Mouse (Mus musculus): ENCODE data around the gene Cldn14.
A peak's percentile ranks its signal among the peaks of the same experiment; 100 is the strongest.
"Not testable (repeated sequence)": the region's sequence is repeated elsewhere in the genome, so short reads cannot be mapped to it uniquely, and the experiment has no call there.

The Cldn14 gene

GRCm38 (mm10) chr16:94008737-94009136 is at the start of gene Cldn14:
TSS of gene Cldn14 (minus strand) at chr16:94008837.
- no peak for DNase-seq (ENCODE audit: low read depth)

GRCm38 (mm10) chr16:94055576-94055975 is 46.9 kb upstream of the Cldn14 start:
- DNase-seq (ENCODE audit: low read depth) = no peak

GRCm38 (mm10) chr16:94055176-94055575 is 46.5 kb upstream of the Cldn14 start:
- no peak for DNase-seq (ENCODE audit: low read depth)

DNA sequence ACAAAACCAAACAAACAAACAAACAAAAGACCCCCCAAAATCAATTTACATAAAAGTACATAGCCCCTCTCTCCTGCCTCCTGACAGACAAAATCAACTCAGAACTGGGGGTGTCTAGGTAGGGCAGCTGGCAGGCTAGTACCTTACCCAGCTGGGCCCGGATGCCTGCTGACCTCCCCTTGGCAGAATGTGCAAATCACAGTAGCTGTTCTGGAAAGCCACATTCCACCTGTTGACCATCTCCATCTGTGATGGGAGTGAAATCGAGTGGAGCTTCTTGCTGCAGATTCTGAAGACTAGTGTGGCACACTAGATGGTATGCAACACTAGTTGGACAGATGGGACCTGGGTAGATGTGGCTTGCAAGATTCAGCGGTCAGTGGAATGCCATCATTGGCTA is 41.7 kb upstream of the Cldn14 start:
- DNase-seq (ENCODE audit: low read depth) = no peak

DNA sequence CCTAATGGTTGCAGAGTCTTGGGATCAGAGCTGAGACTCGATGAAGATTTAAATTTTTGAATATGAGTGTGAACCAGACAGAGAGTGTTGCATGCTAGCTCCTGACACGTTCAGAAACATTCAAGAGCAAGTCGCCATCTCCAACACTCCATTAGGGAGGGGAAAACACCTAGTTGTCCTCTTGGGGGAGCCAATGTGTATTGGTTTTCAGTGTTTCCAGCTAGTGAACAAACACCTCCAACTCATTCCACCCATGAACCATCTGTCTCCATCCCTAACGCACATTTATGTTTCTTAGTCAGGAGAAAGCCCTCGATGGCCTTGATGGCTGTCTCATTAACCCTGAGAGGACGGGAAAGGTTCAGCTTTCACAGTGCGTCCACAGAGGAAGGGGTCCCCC is 36.4 kb upstream of the Cldn14 start:
- peak; percentile 56 for DNase-seq (ENCODE audit: low read depth)

DNA sequence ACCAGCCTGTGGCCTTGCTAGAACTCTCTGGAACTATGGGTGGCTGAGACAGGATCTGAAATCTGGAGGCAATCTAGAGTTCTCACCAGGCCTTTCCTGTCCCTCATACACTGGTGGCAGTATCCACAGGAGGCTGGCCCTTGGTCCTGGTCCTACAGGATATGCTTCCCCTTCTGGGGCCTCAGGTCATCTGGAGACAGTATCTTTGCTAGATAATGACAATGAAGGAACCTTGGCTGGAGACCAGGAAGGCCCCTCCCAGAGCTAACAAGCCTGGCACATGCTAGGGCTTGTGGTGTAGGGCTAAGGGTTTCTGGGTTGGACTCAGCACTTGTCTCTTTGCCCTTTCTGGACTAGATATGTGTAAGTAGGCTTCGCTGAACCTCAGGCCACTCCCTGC is 35.2 kb upstream of the Cldn14 start:
- DNase-seq (ENCODE audit: low read depth) = no peak

- DNase-seq (ENCODE audit: low read depth) = peak; percentile 43
Observed at GRCm38 (mm10) chr16:94041065-94041712, 32.6 kb upstream of the Cldn14 start.

- DNase-seq (ENCODE audit: low read depth) = no peak
Observed at GRCm38 (mm10) chr16:94040485-94040884, 31.8 kb upstream of the Cldn14 start.

GRCm38 (mm10) chr16:94038986-94039341 is 30.3 kb upstream of the Cldn14 start:
- no peak for DNase-seq (ENCODE audit: low read depth)

- DNase-seq (ENCODE audit: low read depth) = peak; percentile 53
Observed at GRCm38 (mm10) chr16:94038272-94038985, 29.8 kb upstream of the Cldn14 start.

DNA sequence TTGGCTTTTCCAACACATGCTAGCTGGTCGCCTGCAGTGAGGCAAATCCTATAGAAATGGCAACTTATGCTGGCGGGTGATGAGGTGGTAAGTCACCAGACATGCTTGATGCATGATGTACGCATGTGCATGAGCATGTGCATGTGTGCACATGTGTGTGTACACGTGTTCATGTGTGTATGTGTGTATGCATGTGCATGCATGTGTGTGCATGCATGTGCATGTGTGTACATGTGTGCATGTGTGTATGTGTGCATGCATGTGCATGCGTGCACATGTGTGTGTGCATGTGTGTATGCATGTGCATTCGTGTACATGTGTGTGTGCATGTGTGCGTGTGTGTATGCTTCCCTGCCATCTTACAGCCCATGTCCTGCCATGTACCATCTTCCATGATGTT is 28.6 kb upstream of the Cldn14 start:
- DNase-seq (ENCODE audit: low read depth) = no peak

- DNase-seq (ENCODE audit: low read depth) = no peak
Observed at GRCm38 (mm10) chr16:94034152-94034551, 25.5 kb upstream of the Cldn14 start.

DNA sequence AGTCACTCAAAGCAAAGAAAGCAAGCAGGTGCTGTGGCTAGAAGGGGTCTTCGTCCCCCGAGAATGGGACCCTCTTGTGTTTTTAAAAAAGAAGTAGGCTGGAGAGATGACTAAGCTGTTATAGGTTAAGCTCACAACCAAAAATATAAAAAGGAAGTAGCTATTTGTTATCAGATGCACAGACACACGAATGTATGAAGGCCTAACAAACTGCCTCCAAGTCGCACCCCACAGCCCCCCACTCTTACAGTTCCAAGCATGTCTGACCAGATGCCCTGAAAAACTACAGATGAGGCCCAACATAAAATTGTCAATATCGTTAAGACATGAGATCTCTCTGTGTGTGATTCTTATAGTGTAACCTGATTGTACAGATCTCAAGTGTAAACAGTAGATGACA is 23.6 kb upstream of the Cldn14 start:
- DNase-seq (ENCODE audit: low read depth) = peak; percentile 16

DNA sequence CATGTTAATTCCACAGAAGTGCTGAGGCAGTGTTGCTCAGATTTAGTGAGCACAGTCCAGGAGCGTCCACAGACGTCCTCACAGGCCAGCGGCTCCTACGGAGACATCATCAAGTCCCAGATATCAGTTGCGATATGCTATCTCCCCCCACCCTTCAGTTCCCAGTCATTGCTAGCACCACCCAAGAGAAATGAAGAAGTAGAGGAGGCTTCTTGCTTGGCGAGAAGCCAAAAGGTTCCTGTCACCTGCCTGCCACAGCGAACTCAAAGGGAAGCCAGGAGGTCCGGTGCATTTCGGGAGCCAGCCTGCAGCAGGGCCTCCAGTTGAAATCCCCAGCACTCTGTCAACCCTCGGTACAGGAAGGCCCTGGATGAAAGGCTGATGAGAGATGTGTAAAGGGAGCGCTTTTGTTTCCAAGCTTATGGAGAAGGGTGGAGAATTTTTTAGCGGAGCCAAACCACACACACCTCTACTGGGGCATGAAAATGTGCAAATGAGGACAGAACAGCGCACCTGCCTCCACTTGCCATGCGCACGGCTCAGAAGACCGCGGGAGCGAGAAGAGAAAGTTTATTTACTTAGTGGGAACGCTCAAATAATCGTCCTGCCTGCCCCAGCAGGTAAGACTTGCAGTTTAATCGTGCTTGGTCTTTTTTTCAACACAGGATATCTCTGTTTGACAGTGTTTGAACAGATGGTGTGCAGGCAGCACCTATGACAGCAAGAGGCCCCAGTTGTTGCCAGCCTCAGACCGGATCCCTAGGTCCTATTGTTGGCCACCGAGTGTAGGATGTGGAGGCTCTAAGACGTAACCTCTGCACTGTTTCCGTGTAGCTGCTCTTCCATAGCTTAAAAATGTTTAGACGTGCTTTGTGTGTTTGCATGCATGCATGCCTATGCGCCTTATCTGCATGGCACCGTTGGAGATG is 15.0 kb upstream of the Cldn14 start:
- no peak for DNase-seq (ENCODE audit: low read depth)

DNA sequence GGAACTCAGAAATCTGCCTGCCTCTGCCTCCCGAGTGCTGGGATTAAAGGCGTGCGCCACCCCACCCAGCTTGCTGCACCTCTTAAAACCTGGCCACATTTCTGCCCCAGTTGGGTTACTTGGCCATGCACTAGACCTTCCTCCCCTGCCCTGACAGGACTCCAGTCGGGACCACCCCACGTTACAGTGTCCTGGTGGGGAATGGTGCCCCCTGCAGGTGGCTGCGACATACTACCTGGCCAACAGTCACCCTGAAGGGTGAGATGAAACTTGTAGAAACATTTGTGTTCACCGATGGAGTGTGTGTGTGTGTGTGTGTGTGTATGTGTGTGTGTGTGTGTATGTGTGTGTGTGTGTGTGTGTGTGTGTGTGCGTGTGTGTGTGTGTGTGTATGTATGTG is 11.1 kb upstream of the Cldn14 start:
- DNase-seq (ENCODE audit: low read depth) = not testable (repeated sequence)

GRCm38 (mm10) chr16:94017953-94018352 is 9.3 kb upstream of the Cldn14 start:
- peak; percentile 34 for DNase-seq (ENCODE audit: low read depth)

DNA sequence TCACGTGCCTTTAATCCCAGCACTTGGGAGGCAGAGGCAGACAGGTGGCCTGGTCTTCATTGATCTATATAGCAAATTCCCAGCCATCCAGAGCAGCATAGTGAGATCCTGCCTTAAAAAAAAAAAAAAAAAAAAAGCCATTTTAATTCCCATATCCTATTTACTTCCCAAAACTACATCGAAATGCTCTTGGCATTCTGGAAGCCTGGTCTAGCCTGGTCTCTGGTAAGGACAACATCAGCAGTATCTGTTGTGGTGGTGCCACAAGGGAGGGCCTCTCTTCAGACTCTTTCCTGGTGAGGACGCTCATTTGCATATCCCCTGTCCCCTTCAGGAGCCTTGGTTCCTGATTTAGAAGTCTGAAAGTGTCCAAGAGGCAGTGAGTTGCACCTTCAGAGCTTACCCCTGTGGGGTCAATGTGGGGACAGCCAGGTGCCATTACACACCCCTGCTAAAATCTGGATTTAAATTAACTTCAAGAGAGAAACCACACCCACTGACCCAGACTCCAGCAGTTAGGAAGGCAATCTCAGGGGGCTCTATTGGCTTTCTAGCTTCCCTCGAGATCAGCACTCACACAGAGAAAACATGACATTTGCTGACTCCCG is 6.0 kb upstream of the Cldn14 start:
- no peak for DNase-seq (ENCODE audit: low read depth)

GRCm38 (mm10) chr16:94013328-94014086 is 4.9 kb upstream of the Cldn14 start:
- not testable (repeated sequence) for DNase-seq (ENCODE audit: low read depth)

- DNase-seq (ENCODE audit: low read depth) = peak; percentile 27
Observed at GRCm38 (mm10) chr16:94011224-94011623, 2.6 kb upstream of the Cldn14 start.

DNA sequence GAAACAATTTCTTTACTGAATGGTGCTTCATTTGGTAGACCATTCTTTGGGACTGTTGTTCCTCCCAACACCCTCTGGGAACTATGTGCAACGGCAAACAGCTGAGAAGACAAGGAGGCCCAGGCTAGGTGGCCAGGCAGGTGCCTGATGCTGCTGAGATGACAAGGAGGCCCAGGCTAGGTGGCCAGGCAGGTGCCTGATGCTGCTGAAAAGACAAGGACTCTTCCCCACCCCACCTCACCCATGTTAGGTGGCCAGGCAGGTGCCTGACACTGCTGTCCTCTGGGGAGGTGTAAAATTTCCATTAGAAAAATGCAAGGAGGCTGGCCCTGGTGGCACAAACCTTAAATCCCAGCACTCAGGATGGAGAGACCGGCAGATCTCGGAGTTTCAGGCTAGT is 2.0 kb upstream of the Cldn14 start:
- DNase-seq (ENCODE audit: low read depth) = no peak

DNA sequence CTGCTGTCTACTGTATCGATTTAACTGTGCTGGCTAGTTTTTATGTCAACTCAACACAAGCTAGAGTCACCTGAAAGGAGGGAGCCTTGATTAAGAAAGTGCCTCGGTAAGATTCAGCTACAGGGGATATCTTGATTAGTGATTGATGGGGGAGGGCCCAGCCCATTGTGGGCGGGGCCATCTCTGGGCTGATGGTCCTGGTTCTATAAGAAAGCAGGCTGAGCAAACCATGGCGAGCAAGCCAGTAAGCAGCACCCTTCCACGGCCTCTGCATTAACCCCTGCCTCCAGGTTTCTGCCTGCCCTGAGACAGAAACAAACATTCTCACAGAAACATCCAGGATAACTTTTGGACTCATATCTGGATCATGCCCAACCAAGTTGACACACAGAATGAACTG is 1.5 kb upstream of the Cldn14 start:
- no peak for DNase-seq (ENCODE audit: low read depth)

GRCm38 (mm10) chr16:94009356-94009755 is 719 bp upstream of the Cldn14 start:
- DNase-seq (ENCODE audit: low read depth) = no peak

Data from 416B (cell line).